Mouse (Mus musculus) MEL (cell line): ENCODE data around the gene Efna3. TPM values are rescaled to one million over a fixed set of nuclear protein-coding genes. Genes with fewer than 3 reads are reported as not detected.

ENCODE experiments used
- DNase-seq: peaks from one replicate; pipeline ENCODE4 v3.0.0; 2011; ENCODE audit warnings: low read depth, low spot score
- H3K27ac ChIP-seq: 2 replicates; pipeline ENCODE4 v1.5.1; 2012; ENCODE audit warnings: low read depth, mild to moderate bottlenecking, control low read depth, low read length, moderate library complexity; ENCODE audit not compliant: control insufficient read depth
- H3K27me3 ChIP-seq, 2 experiments: fragments of 150-350 bp in 1 of 2; sonication (generic) in 1 of 2; 2 replicates each; pipeline ENCODE4 v1.6.1; 2012; ENCODE audit warnings: low read length in 2 of 2, mild to moderate bottlenecking in 2 of 2, improper control_type of control experiment in 1 of 2, moderate library complexity in 1 of 2; ENCODE audit not compliant: insufficient read depth in 2 of 2, control insufficient read depth in 1 of 2
- H3K36me3 ChIP-seq, 2 experiments: 2 replicates each; pipeline ENCODE4 v1.6.1; 2012 to 2014; ENCODE audit warnings: low read length in 2 of 2, improper control_type of control experiment in 1 of 2, inconsistent platforms in 1 of 2, mild to moderate bottlenecking in 1 of 2; ENCODE audit not compliant: insufficient read depth in 2 of 2, control insufficient read depth in 1 of 2
- H3K4me1 ChIP-seq, 2 experiments: fragments of 150-350 bp in 1 of 2; sonication (generic) in 1 of 2; 2 replicates each; pipeline ENCODE4 v1.6.1; 2012; ENCODE audit warnings: low read length in 2 of 2, improper control_type of control experiment in 1 of 2, mild to moderate bottlenecking in 1 of 2; ENCODE audit not compliant: insufficient read depth in 2 of 2, control insufficient read depth in 1 of 2
- H3K4me3 ChIP-seq, 2 experiments: fragments of 150-350 bp in 1 of 2; sonication (generic) in 1 of 2; 2 replicates each; pipeline ENCODE4 v1.5.1; 2012; ENCODE audit warnings: low read depth in 2 of 2, low read length in 2 of 2, mild to moderate bottlenecking in 2 of 2, moderate library complexity in 2 of 2, control low read depth in 1 of 2, improper control_type of control experiment in 1 of 2; ENCODE audit not compliant: control insufficient read depth in 1 of 2, insufficient read depth in 1 of 2
- H3K79me2 ChIP-seq: 2 replicates; pipeline ENCODE4 v1.6.1; 2012; ENCODE audit warnings: mild to moderate bottlenecking, low read length, moderate library complexity; ENCODE audit not compliant: control insufficient read depth, poor library complexity, insufficient read depth
- H3K9ac ChIP-seq: 2 replicates; pipeline ENCODE4 v1.6.1; 2012; ENCODE audit warnings: low read depth, mild to moderate bottlenecking, control low read depth, low read length, moderate library complexity; ENCODE audit not compliant: control insufficient read depth, poor library complexity, severe bottlenecking
- H3K9me3 ChIP-seq: fragments of 150-350 bp; sonication (generic); replicated peaks from 2 replicates; pipeline ENCODE4 v1.6.1; 2012; ENCODE audit warnings: mild to moderate bottlenecking, low read length, improper control_type of control experiment, moderate library complexity; ENCODE audit not compliant: insufficient read depth
- BHLHE40 ChIP-seq: IDR thresholded peaks from 2 replicates; pipeline ENCODE4 v1.6.1; 2012; ENCODE audit warnings: low read depth, mild to moderate bottlenecking, inconsistent platforms, low read length, improper control_type of control experiment, borderline replicate concordance
- CHD2 ChIP-seq: IDR thresholded peaks from 2 replicates; pipeline ENCODE4 v1.6.1; 2011; ENCODE audit warnings: low read length, improper control_type of control experiment
- CTCF ChIP-seq, 3 experiments: IDR thresholded peaks in 2 of 3; conservative IDR thresholded peaks in 1 of 3; 2 replicates each; pipeline ENCODE4 v1.5.1; 2011 to 2012; ENCODE audit warnings: low read length in 3 of 3, low read depth in 2 of 3, mild to moderate bottlenecking in 2 of 3, improper control_type of control experiment in 1 of 3, inconsistent platforms in 1 of 3, mixed read lengths in 1 of 3, moderate library complexity in 1 of 3; ENCODE audit not compliant: control insufficient read depth in 1 of 3, insufficient read depth in 1 of 3, poor library complexity in 1 of 3, severe bottlenecking in 1 of 3
- E2F4 ChIP-seq: IDR thresholded peaks from 2 replicates; pipeline ENCODE4 v1.6.1; 2011; ENCODE audit warnings: low read depth, low read length, improper control_type of control experiment, borderline replicate concordance
- EP300 ChIP-seq, 2 experiments: IDR thresholded peaks; 2 replicates each; pipeline ENCODE4 v1.6.1; 2011; ENCODE audit warnings: improper control_type of control experiment in 2 of 2, low read length in 2 of 2, low read depth in 1 of 2, mild to moderate bottlenecking in 1 of 2
- ETS1 ChIP-seq: IDR thresholded peaks from 2 replicates; pipeline ENCODE4 v1.6.1; 2012; ENCODE audit warnings: low read depth, mild to moderate bottlenecking, inconsistent platforms, low read length, improper control_type of control experiment, moderate library complexity
- HCFC1 ChIP-seq: IDR thresholded peaks from 2 replicates; pipeline ENCODE4 v1.6.1; 2012; ENCODE audit warnings: low read depth, mild to moderate bottlenecking, inconsistent platforms, low read length, improper control_type of control experiment, moderate library complexity
- JUND ChIP-seq: IDR thresholded peaks from 2 replicates; pipeline ENCODE4 v1.6.1; 2011; ENCODE audit warnings: low read depth, mild to moderate bottlenecking, improper control_type of control experiment, low read length
- KAT2A ChIP-seq: conservative IDR thresholded peaks from 2 replicates; pipeline ENCODE4 v1.6.1; 2012; ENCODE audit warnings: low read depth, low read length, improper control_type of control experiment, inconsistent platforms
- MAZ ChIP-seq: IDR thresholded peaks from 2 replicates; pipeline ENCODE4 v1.6.1; 2012; ENCODE audit warnings: low read depth, mild to moderate bottlenecking, inconsistent platforms, low read length, improper control_type of control experiment
- MYC ChIP-seq: IDR thresholded peaks from 2 replicates; pipeline ENCODE4 v1.6.1; 2011; ENCODE audit warnings: low read depth, mild to moderate bottlenecking, low read length, improper control_type of control experiment, moderate library complexity
- NELFE ChIP-seq: IDR thresholded peaks from 2 replicates; pipeline ENCODE4 v1.6.1; 2011; ENCODE audit warnings: low read depth, low read length, improper control_type of control experiment
- NRF1 ChIP-seq: IDR thresholded peaks from 2 replicates; pipeline ENCODE4 v1.6.1; 2014; ENCODE audit warnings: low read depth, mild to moderate bottlenecking, inconsistent platforms, low read length, improper control_type of control experiment, moderate library complexity; ENCODE audit not compliant: poor library complexity, insufficient read depth, severe bottlenecking
- POLR2A ChIP-seq, 2 experiments: IDR thresholded peaks; 2 replicates each; pipeline ENCODE4 v1.6.1; 2011 to 2012; ENCODE audit warnings: low read length in 2 of 2, mild to moderate bottlenecking in 2 of 2, control low read depth in 1 of 2, improper control_type of control experiment in 1 of 2, low read depth in 1 of 2, moderate library complexity in 1 of 2; ENCODE audit not compliant: control insufficient read depth in 1 of 2, insufficient read depth in 1 of 2, poor library complexity in 1 of 2
- POLR2AphosphoS2 ChIP-seq: IDR thresholded peaks from 2 replicates; pipeline ENCODE4 v1.6.1; 2011; ENCODE audit warnings: low read length, improper control_type of control experiment
- POLR2AphosphoS5 ChIP-seq: IDR thresholded peaks from 2 replicates; pipeline ENCODE4 v1.6.1; 2012; ENCODE audit warnings: low read depth, borderline replicate concordance, mild to moderate bottlenecking, inconsistent platforms, low read length, moderate library complexity, mixed read lengths
- RCOR1 ChIP-seq: IDR thresholded peaks from 2 replicates; pipeline ENCODE4 v1.6.1; 2012; ENCODE audit warnings: low read depth, mild to moderate bottlenecking, inconsistent platforms, low read length, improper control_type of control experiment
- SIN3A ChIP-seq: IDR thresholded peaks from 2 replicates; pipeline ENCODE4 v1.6.1; 2012; ENCODE audit warnings: low read length, improper control_type of control experiment, inconsistent platforms
- TAL1 ChIP-seq: IDR thresholded peaks from 2 replicates; pipeline ENCODE4 v1.6.1; 2012; ENCODE audit warnings: mild to moderate bottlenecking, inconsistent platforms, low read length, moderate library complexity, mixed read lengths
- TBP ChIP-seq: IDR thresholded peaks from 2 replicates; pipeline ENCODE4 v1.8.0; 2011; ENCODE audit warnings: low read depth, low read length, improper control_type of control experiment
- TCF12 ChIP-seq: IDR thresholded peaks from 2 replicates; pipeline ENCODE4 v1.6.1; 2014; ENCODE audit warnings: low read depth, mild to moderate bottlenecking, inconsistent platforms, low read length, improper control_type of control experiment, moderate library complexity
- UBTF ChIP-seq: IDR thresholded peaks from 2 replicates; pipeline ENCODE4 v1.6.1; 2012; ENCODE audit warnings: low read depth, mild to moderate bottlenecking, inconsistent platforms, low read length, improper control_type of control experiment, moderate library complexity, borderline replicate concordance; ENCODE audit not compliant: insufficient read depth
- USF1 ChIP-seq: IDR thresholded peaks from 2 replicates; pipeline ENCODE4 v1.6.1; 2014; ENCODE audit warnings: low read depth, mild to moderate bottlenecking, inconsistent platforms, low read length, improper control_type of control experiment, moderate library complexity
- ZC3H11A ChIP-seq: IDR thresholded peaks from 2 replicates; pipeline ENCODE4 v1.6.1; 2012; ENCODE audit warnings: low read depth, mild to moderate bottlenecking, inconsistent platforms, low read length, improper control_type of control experiment
- ZKSCAN1 ChIP-seq: IDR thresholded peaks from 2 replicates; pipeline ENCODE4 v1.6.1; 2012; ENCODE audit warnings: low read depth, mild to moderate bottlenecking, inconsistent platforms, low read length, improper control_type of control experiment, moderate library complexity
- polyA plus RNA-seq, 2 experiments: library from polyadenylated mRNA; stranded (reverse) in 1 of 2; unstranded in 1 of 2; fragments of >175 nt in 1 of 2; fragments of >200 nt in 1 of 2; gene quantifications; 2 replicates each; pipeline versions ENCODE4 v1.2.1 to v1.2.4; 2012; ENCODE audit warnings: low replicate concordance in 2 of 2, low read depth in 1 of 2; ENCODE audit not compliant: insufficient read length in 2 of 2, insufficient read depth in 1 of 2, missing spikeins in 1 of 2
- total RNA-seq: library from RNA; depleted of rRNA; stranded (reverse); fragments of 300-350 nt; gene quantifications from 2 replicates; pipeline ENCODE4 v1.2.3, GENCODE M21; 2012

Efna3 gene
- total and polyA plus RNA-seq, 3 experiments: 0.54 to 1.2 TPM; not detected in 1

DNA sequence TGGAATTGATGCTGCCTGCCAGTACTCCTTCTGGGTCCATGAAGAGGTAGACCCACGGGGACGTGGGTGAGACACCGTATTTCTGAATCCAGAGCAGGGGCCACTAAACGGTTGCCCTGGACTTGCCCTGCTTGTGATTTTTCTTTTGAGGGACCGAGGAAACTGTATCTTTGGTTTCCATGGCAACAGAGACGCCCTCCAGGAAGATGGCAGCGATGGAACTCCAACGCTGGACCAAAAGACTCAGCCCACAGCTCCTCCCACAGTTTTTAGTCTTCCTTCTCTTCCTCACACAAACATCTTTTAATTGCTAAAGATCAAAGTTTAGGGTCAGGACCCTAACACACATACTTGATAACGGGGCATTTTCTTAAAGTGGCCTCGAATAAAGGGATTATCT lies 9.2 kb upstream of the Efna3 start:
- Histone ChIP-seq H3K36me3 (peaks cover 0 to 12% of the 10 kb centered on the region in 2 experiments; a peak in 2 of 4 replicates), H3K4me3 (no peak overlapping the region), H3K27me3 (peaks cover 7 to 8% of the 10 kb centered on the region in 2 experiments; a peak in 2 of 4 replicates), H3K27ac (no peak overlapping the region), H3K9me3 (no peaks in the 10 kb centered on the region), H3K79me2 (no peaks in the 10 kb centered on the region), H3K4me1 (peaks cover 7 to 21% of the 10 kb centered on the region in 2 experiments), H3K9ac (no peak overlapping the region)
- TF ChIP-seq NRF1 (no peak), TAL1 (no peak), POLR2A (IDR thresholded peaks at IDR 0.05; ENCODE audit: control insufficient read depth in 1 of 2, insufficient read depth in 1 of 2, low read depth in 1 of 2, low read length in 2 of 2, poor library complexity in 1 of 2) (no peak), ETS1 (no peak), CHD2 (no peak), UBTF (no peak), NELFE (no peak), POLR2AphosphoS2 (no peak), ZC3H11A (no peak), CTCF (IDR thresholded peaks at IDR 0.05 in 2 of 3, conservative IDR thresholded peaks at IDR 0.05 in 1 of 3; ENCODE audit: control insufficient read depth in 1 of 3, insufficient read depth in 1 of 3, low read depth in 2 of 3, low read length in 3 of 3, poor library complexity in 1 of 3, severe bottlenecking in 1 of 3) (no peak), SIN3A (no peak), RCOR1 (no peak)
- DNase-seq: no peak

DNA sequence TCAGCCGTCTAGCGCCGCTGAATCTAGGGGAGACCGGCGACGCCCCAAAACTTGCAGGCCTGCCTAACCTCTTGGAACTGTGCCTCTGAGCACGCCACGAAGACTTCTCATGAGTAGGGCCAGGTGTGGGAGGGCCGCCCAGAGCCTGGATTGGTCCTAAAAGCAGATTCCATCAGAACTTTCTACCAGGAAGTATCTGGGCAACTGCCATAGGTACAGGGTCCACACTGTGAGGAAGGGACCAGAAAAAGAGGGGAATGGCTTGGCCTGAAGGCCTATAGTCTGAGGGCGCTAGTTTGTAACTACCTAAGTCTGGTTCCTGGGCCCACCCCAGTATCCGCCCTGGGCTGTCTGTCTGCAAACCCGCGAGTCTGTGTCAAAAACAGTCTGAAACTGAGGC lies 8.8 kb upstream of the Efna3 start:
- H3K4me1 ChIP-seq: peaks cover 3 to 16% of the 10 kb centered on the region in 2 experiments; a peak in 3 of 4 replicates
- no peak overlapping the region for H3K4me3 ChIP-seq
- no peak overlapping the region for H3K27ac ChIP-seq
- H3K79me2 ChIP-seq: no peaks in the 10 kb centered on the region
- H3K9ac ChIP-seq: no peak overlapping the region
- TF ChIP-seq EP300 (IDR thresholded peaks at IDR 0.05; ENCODE audit: low read depth in 1 of 2, low read length in 2 of 2) (no peak), ETS1 (no peak), POLR2AphosphoS5 (no peak), TAL1 (no peak), ZKSCAN1 (no peak), MAZ (no peak), E2F4 (no peak), UBTF (no peak), USF1 (no peak), TCF12 (no peak), NELFE (no peak), KAT2A (no peak), MYC (no peak), TBP (no peak), HCFC1 (no peak), JUND (no peak), BHLHE40 (no peak)
- peaks cover 0 to 7% of the 10 kb centered on the region in 2 experiments; a peak in 2 of 4 replicates for H3K36me3 ChIP-seq
- H3K9me3 ChIP-seq: no peaks in the 10 kb centered on the region
- peaks cover 7 to 8% of the 10 kb centered on the region in 2 experiments; a peak in 2 of 4 replicates for H3K27me3 ChIP-seq
- DNase-seq: peak; percentile 50
